Mouse (Mus musculus) T-helper 2 cell (primary cell): ENCODE results near the gene Spock1.

Experiments
- in situ Hi-C: fragments of 300-600 bp; cut with MboI, MseI; formaldehyde crosslinking; loops from one replicate; pipeline ENCODE4 v1.15.1; 2025; ENCODE audit warnings: high pct_unique_total_duplicates

Gene Spock1

GRCm38 (mm10) chr13:57865029-57865428 lies 43.1 kb downstream of the Spock1 start:
- in situ Hi-C loops, result no loop called here

- in situ Hi-C loops, result no loop called here
Observed at GRCm38 (mm10) chr13:57858491-57858890, 49.6 kb downstream of the Spock1 start.

GRCm38 (mm10) chr13:57857016-57857415 lies 51.1 kb downstream of the Spock1 start:
- in situ Hi-C loops, result no loop called here

- in situ Hi-C loops, result no loop called here
Observed at GRCm38 (mm10) chr13:57856311-57856853, 51.8 kb downstream of the Spock1 start.

- in situ Hi-C loops, result no loop called here
Observed at GRCm38 (mm10) chr13:57855766-57856165, 52.4 kb downstream of the Spock1 start.

GRCm38 (mm10) chr13:57854416-57854815 lies 53.7 kb downstream of the Spock1 start:
- in situ Hi-C loops, result no loop called here

GRCm38 (mm10) chr13:57853621-57854020 lies 54.5 kb downstream of the Spock1 start:
- in situ Hi-C loops, result no loop called here

GRCm38 (mm10) chr13:57853156-57853555 lies 55.0 kb downstream of the Spock1 start:
- in situ Hi-C loops, result no loop called here

- in situ Hi-C loops, result no loop called here
Observed at GRCm38 (mm10) chr13:57848931-57849330, 59.2 kb downstream of the Spock1 start.

- in situ Hi-C loops, result no loop called here
Observed at GRCm38 (mm10) chr13:57847101-57847500, 61.0 kb downstream of the Spock1 start.

- in situ Hi-C loops, result no loop called here
Observed at GRCm38 (mm10) chr13:57846468-57846867, 61.7 kb downstream of the Spock1 start.

GRCm38 (mm10) chr13:57841141-57841848 lies 66.8 kb downstream of the Spock1 start:
- in situ Hi-C loops, result no loop called here

GRCm38 (mm10) chr13:57837691-57838437 lies 70.3 kb downstream of the Spock1 start:
- in situ Hi-C loops, result no loop called here

GRCm38 (mm10) chr13:57831374-57832163 lies 76.6 kb downstream of the Spock1 start:
- in situ Hi-C loops, result no loop called here

- in situ Hi-C loops, result no loop called here
Observed at GRCm38 (mm10) chr13:57830896-57831295, 77.2 kb downstream of the Spock1 start.

- in situ Hi-C loops, result no loop called here
Observed at GRCm38 (mm10) chr13:57830091-57830490, 78.0 kb downstream of the Spock1 start.

- in situ Hi-C loops, result no loop called here
Observed at GRCm38 (mm10) chr13:57816276-57816675, 91.9 kb downstream of the Spock1 start.

GRCm38 (mm10) chr13:57812643-57813042 lies 95.5 kb downstream of the Spock1 start:
- in situ Hi-C loops, result no loop called here

GRCm38 (mm10) chr13:57811253-57811652 lies 96.9 kb downstream of the Spock1 start:
- in situ Hi-C loops, result no loop called here

GRCm38 (mm10) chr13:57810816-57811215 lies 97.3 kb downstream of the Spock1 start:
- in situ Hi-C loops, result no loop called here

GRCm38 (mm10) chr13:57810083-57810482 lies 98.0 kb downstream of the Spock1 start:
- in situ Hi-C loops, result no loop called here

GRCm38 (mm10) chr13:57809603-57810002 lies 98.5 kb downstream of the Spock1 start:
- in situ Hi-C loops, result no loop called here
